Mouse (Mus musculus) left cerebral cortex, postnatal 10 days (tissue): ENCODE measurements around the gene Cacna1b. TPM values are rescaled to one million over a fixed set of nuclear protein-coding genes. Genes with fewer than 3 reads are reported as not detected.

Experiments
- DNase-seq, 2 experiments: peaks; one replicate each; pipeline ENCODE4 v3.0.0; 2021 to 2022; ENCODE audit warnings: low spot score in 2 of 2, mixed read lengths in 1 of 2; ENCODE audit errors: extremely low spot score in 1 of 2
- intact Hi-C: fragments of 180-260 bp; cut with DNase I; formaldehyde crosslinking; loops from one replicate; pipeline ENCODE4 v1.15.1; 2025
- total RNA-seq, 2 experiments: library from RNA; stranded (reverse); gene quantifications; 2 replicates each; pipeline ENCODE4 v1.2.3; 2021

Cacna1b gene
- total RNA-seq = 100 to 1,000 TPM; 123 to 128 TPM

- DNase-seq = peak; percentile 88 to 93
- intact Hi-C loops = no loop called here
These were observed at the start of gene Cacna1b for GRCm38 (mm10) chr2:24763115-24763557. Cacna1b (minus strand) TSS chr2:24763152.

GRCm38 (mm10) chr2:24809746-24810145, 46.8 kb upstream of the Cacna1b start:
- intact Hi-C loops = no loop called here
- DNase-seq = no peak

DNA sequence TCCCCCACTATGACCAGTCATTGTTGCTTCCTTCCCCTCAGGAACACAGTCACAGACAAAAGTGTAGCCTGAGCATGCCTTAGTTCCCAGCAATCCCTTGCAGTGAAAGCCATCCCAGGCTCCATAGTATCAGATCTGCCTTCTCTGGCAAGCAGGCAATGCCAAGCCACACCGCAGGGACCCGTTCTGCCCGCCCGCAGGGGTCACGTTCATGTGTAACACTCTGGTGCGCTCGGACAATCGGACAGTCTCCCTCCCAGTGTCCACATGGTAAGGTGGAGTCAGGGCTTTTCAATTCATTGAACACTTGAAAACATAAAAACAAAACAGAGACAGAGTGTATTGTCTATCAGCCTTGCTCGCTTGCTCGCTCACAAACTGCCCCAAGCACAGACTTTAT, 44.7 kb upstream of the Cacna1b start:
- DNase-seq = no peak
- intact Hi-C loops = no loop called here

DNA sequence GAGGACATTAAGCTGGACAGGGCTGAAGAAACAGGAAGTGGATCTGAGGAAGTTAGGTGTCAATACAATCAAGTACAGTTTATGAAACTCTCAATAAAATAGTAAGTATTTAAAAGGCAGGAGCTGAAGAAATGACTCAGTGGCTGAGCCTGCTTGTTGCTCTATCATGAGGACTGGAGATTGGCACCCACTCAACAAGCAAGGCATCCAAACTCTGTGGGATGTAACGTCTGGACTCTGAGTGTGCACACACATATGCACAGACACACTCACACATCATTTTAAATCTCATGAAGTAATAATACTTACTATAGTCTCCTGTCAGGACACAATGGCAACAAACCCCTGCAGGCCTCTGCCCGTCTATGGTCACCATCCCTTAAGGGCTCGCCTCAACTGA, 44.1 kb upstream of the Cacna1b start:
- intact Hi-C loops = no loop called here

DNA sequence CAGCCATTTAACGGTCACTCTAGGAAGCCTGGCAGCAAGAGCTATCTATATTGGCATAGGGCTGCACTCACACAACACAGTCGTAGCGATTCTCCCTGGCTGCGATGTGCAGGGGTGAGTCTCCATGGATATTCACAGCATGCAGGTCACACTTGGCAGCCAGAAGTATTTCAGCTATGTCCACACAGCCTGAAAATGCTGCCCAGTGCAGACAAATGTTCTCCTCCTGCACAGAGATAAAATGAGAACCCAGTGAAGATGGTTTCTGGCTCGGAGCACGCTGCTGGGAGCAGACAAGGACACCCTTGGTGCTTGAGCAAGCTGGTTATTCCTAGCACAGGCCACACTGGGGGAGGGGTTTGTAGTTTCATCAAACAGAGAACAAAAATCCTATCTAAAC, 43.2 kb upstream of the Cacna1b start:
- peak; percentile 41 to 50 for DNase-seq
- intact Hi-C loops = no loop called here

More for the DNA sequence above, 44.1 kb upstream of the Cacna1b start:
- DNase-seq = peak in 1 of 2 experiments; percentile 20

DNA sequence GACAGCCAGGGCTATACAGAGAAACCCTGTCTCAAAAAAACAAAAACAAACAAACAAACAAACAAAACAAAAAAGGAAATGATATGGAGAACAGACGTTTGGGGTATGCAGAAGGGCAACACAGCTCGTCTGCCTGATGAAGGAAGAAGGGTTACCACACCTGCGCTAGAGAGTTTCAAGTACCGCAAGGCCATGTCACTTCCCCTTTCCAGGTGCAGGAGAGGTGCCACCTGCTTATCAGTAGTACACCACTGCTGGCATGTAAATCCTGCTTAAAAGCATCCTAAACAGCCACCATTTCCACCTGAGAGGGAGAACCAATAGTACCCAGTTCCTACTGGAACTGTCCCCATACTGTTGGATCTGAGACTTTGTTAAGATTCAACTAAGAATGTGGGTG, 42.7 kb upstream of the Cacna1b start:
- intact Hi-C loops = no loop called here
- no peak for DNase-seq

- intact Hi-C loops = no loop called here
These were observed 34.0 kb upstream of the Cacna1b start for GRCm38 (mm10) chr2:24796833-24797457.

DNA sequence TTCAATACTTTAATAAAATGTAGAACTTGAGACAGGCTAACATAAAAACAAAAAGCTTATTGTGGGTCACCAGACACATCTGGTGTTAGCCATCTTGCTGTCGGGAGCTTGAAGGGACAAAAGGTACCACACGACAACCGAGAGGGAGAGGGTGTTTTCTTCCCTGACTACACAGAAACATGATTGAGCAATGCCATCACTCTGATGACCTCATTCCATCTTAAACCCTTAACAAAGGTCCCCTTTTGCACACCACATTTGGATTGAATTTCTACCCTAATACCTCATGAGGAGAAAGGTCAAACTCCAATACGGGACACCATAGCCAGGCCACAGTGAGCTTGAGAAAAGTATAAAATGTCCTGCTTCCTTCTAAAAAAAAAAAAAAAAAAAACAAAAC, 24.3 kb upstream of the Cacna1b start:
- no peak for DNase-seq
- intact Hi-C loops = no loop called here

More at GRCm38 (mm10) chr2:24796833-24797457, 34.0 kb upstream of the Cacna1b start:
- no peak for DNase-seq

GRCm38 (mm10) chr2:24781253-24781652, 18.3 kb upstream of the Cacna1b start:
- intact Hi-C loops = no loop called here
- DNase-seq = no peak

GRCm38 (mm10) chr2:24776831-24777230, 13.9 kb upstream of the Cacna1b start:
- no peak for DNase-seq
- intact Hi-C loops = no loop called here

- intact Hi-C loops = no loop called here
These were observed 13.1 kb upstream of the Cacna1b start for GRCm38 (mm10) chr2:24775951-24776587.

DNA sequence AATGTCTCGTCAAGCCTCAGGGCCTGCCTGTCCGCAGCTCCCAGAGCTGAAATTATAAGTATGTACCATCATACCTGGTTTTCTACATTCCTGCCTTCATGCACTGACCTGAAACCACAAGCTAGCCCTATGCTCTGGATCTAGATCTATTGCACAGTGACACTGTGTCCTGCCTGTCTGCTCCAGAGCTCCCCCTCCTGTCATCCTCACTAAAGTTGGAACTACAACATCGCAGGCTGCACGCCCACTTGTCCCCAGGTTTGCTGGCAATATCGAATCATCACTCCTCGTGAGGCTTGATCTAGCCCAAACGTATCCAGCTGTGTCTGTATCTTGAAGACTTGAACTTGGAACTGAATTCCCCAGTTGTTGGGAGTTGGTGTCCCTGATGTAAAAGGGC, 11.9 kb upstream of the Cacna1b start:
- DNase-seq = no peak
- intact Hi-C loops = no loop called here

More at GRCm38 (mm10) chr2:24775951-24776587, 13.1 kb upstream of the Cacna1b start:
- no peak for DNase-seq

GRCm38 (mm10) chr2:24770861-24771260, 7.9 kb upstream of the Cacna1b start:
- DNase-seq = no peak
- intact Hi-C loops = no loop called here

- intact Hi-C loops = no loop called here
- peak in 1 of 2 experiments; percentile 79 for DNase-seq
These were observed 449 bp downstream of the Cacna1b start for GRCm38 (mm10) chr2:24762446-24762960.

DNA sequence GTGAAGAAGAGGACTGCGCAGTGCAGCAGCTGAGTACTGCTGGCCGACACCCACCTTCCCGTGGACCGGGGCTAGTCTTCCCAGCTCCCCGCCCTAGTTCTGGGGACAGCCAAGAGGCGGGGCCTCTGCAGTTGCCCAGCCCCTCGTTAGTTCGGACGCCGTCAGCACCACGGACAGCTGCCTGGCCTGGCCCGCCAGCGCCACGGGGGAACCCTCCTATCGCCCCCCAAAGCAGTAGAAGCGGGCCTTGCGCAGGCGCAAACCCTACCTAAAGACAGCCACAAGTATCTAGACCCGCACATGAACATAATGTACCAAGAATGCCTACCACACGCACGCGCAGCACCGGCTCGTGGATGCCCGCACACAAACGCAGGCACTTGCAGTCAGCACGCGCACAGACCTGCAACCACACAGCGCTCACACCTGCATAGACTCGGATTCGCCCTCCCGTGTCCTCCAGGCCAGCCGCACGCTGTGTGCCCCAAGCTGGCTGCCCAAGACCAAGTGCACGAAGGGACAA, 968 bp downstream of the Cacna1b start:
- peak; percentile 47 to 84 for DNase-seq
- intact Hi-C loops = no loop called here

- intact Hi-C loops = loop anchor here (2.0 kb wide), 1 partner anchor 180 kb away; no protein-coding TSS in a partner anchor
These were observed 7.7 kb downstream of the Cacna1b start for GRCm38 (mm10) chr2:24755276-24755675.

DNA sequence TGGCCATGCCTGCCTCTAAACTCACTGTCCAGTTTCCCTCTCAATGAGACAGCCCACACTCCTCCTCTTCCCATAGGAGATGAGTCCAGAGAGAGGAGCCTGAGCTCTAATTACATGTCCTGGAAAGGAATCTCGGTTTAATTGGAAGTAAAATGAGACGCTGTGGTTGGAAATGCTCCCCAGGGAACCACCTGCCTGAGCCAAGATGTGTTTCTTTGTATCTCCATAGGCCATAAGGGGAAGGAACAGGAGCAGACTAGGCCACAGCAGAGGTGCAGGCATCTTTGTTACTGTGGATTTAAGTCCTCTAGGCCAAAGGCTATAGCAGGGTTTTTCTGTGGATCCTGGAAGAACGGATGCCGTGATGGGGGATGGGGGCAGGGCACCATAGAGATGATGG, 10.4 kb downstream of the Cacna1b start:
- intact Hi-C loops = no loop called here

More at GRCm38 (mm10) chr2:24755276-24755675, 7.7 kb downstream of the Cacna1b start:
- peak in 1 of 2 experiments; percentile 70 for DNase-seq

GRCm38 (mm10) chr2:24750051-24750450, 12.9 kb downstream of the Cacna1b start:
- DNase-seq = no peak
- intact Hi-C loops = no loop called here

More for the DNA sequence above, 10.4 kb downstream of the Cacna1b start:
- no peak for DNase-seq

DNA sequence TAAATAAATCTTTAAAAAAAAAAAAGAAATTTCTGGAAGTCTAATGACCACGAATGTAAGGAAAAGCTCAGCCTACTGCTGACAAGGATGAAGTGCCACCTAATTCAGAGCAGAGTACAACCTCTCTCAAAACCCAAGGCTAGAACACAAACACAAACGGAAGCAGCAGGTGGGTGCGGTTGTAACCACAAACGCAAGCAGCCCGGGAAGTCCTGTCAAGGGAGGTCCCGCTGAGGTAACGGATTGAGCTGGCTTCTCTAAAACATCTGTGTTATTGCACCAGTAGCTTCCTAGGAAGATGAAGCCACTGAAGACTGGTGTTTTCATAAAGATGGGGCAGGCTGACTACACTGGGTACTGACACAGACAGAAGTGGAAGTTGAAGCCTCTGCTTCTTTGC, 15.1 kb downstream of the Cacna1b start:
- intact Hi-C loops = no loop called here

GRCm38 (mm10) chr2:24739701-24740100, 23.3 kb downstream of the Cacna1b start:
- DNase-seq = no peak
- intact Hi-C loops = no loop called here

More for the DNA sequence above, 15.1 kb downstream of the Cacna1b start:
- DNase-seq = no peak
